Mouse (Mus musculus): ENCODE measurements around the gene Rnf128. TPM values are rescaled to one million over a fixed set of nuclear protein-coding genes. Genes with fewer than 3 reads are reported as not detected.
"Not testable (repeated sequence)": the region's sequence is repeated elsewhere in the genome, so short reads cannot be mapped to it uniquely, and the experiment has no call there.

The Rnf128 gene
- 11.3 and 11.9 TPM in 2 replicates for polyA plus RNA-seq (2012; rRNA removed)

GRCm38 (mm10) chrX:139562925-139563461 lies at the start of gene Rnf128:
Rnf128 (plus strand) TSS chrX:139563316.
- no peak for DNase-seq (ENCODE audit: extremely low spot score in 1 of 2, low spot score in 1 of 2)

GRCm38 (mm10) chrX:139516156-139516555 lies 47.0 kb upstream of the Rnf128 start:
- no peak for DNase-seq (ENCODE audit: extremely low spot score in 1 of 2, low spot score in 1 of 2)

GRCm38 (mm10) chrX:139519251-139519650 lies 43.9 kb upstream of the Rnf128 start:
- no peak for DNase-seq (ENCODE audit: extremely low spot score in 1 of 2, low spot score in 1 of 2)

- DNase-seq (ENCODE audit: extremely low spot score in 1 of 2, low spot score in 1 of 2), result no peak
These were observed 38.6 kb upstream of the Rnf128 start for GRCm38 (mm10) chrX:139524303-139525091.

GRCm38 (mm10) chrX:139525724-139526123 lies 37.4 kb upstream of the Rnf128 start:
- DNase-seq (ENCODE audit: extremely low spot score in 1 of 2, low spot score in 1 of 2), result no peak

- DNase-seq (ENCODE audit: extremely low spot score in 1 of 2, low spot score in 1 of 2), result no peak
These were observed 36.1 kb upstream of the Rnf128 start for GRCm38 (mm10) chrX:139526984-139527383.

- no peak for DNase-seq (ENCODE audit: extremely low spot score in 1 of 2, low spot score in 1 of 2)
These were observed 33.4 kb upstream of the Rnf128 start for GRCm38 (mm10) chrX:139529678-139530077.

- DNase-seq (ENCODE audit: extremely low spot score in 1 of 2, low spot score in 1 of 2), result no peak
These were observed 30.8 kb upstream of the Rnf128 start for GRCm38 (mm10) chrX:139532293-139532692.

- DNase-seq (ENCODE audit: extremely low spot score in 1 of 2, low spot score in 1 of 2), result no peak
These were observed 25.3 kb upstream of the Rnf128 start for GRCm38 (mm10) chrX:139537641-139538397.

GRCm38 (mm10) chrX:139543726-139544125 lies 19.4 kb upstream of the Rnf128 start:
- DNase-seq (ENCODE audit: extremely low spot score in 1 of 2, low spot score in 1 of 2), result peak in 1 of 2 experiments; percentile 5

- no peak for DNase-seq (ENCODE audit: extremely low spot score in 1 of 2, low spot score in 1 of 2)
These were observed 12.7 kb upstream of the Rnf128 start for GRCm38 (mm10) chrX:139550456-139550855.

- DNase-seq (ENCODE audit: extremely low spot score in 1 of 2, low spot score in 1 of 2), result no peak
These were observed 11.0 kb upstream of the Rnf128 start for GRCm38 (mm10) chrX:139552090-139552489.

- DNase-seq (ENCODE audit: extremely low spot score in 1 of 2, low spot score in 1 of 2), result no peak
These were observed 726 bp upstream of the Rnf128 start for GRCm38 (mm10) chrX:139562255-139562924.

GRCm38 (mm10) chrX:139570054-139570453 lies 6.9 kb downstream of the Rnf128 start:
- DNase-seq (ENCODE audit: extremely low spot score in 1 of 2, low spot score in 1 of 2), result no peak

GRCm38 (mm10) chrX:139578649-139579278 lies 15.6 kb downstream of the Rnf128 start:
- no peak for DNase-seq (ENCODE audit: extremely low spot score in 1 of 2, low spot score in 1 of 2)

- DNase-seq (ENCODE audit: extremely low spot score in 1 of 2, low spot score in 1 of 2), result no peak
These were observed 20.5 kb downstream of the Rnf128 start for GRCm38 (mm10) chrX:139583616-139584015.

- DNase-seq (ENCODE audit: extremely low spot score in 1 of 2, low spot score in 1 of 2), result not testable (repeated sequence)
These were observed 23.6 kb downstream of the Rnf128 start for GRCm38 (mm10) chrX:139586676-139587075.

- no peak for DNase-seq (ENCODE audit: extremely low spot score in 1 of 2, low spot score in 1 of 2)
These were observed 33.3 kb downstream of the Rnf128 start for GRCm38 (mm10) chrX:139596404-139596803.

GRCm38 (mm10) chrX:139610033-139610764 lies 47.1 kb downstream of the Rnf128 start:
- peak; percentile 37 to 79 for DNase-seq (ENCODE audit: extremely low spot score in 1 of 2, low spot score in 1 of 2)

Data from frontal cortex, adult 2 months (tissue).